Mouse (Mus musculus): ENCODE data around the gene Rere. TPM values are rescaled to one million over a fixed set of nuclear protein-coding genes. Genes with fewer than 3 reads are reported as not detected.

Rere gene
- polyA plus RNA-seq, 1 experiment from 2014 or later, result 34.5 TPM

- no peak for ATAC-seq
- no peaks in the 10 kb centered on the region for H3K9me3 ChIP-seq (ENCODE audit: control insufficient read depth, low read length)
- H3K4me2 ChIP-seq (ENCODE audit: low read length), result no peak overlapping the region
- peaks cover 39% of the 10 kb centered on the region for H3K4me1 ChIP-seq (replicated peaks; ENCODE audit: control insufficient read depth, insufficient read depth, low read length)
- no peak overlapping the region for H3K9ac ChIP-seq (replicated peaks; ENCODE audit: low read depth, low read length)
- H3K27ac ChIP-seq (ENCODE audit: low read length), result no peak overlapping the region
- H3K36me3 ChIP-seq (ENCODE audit: control insufficient read depth, insufficient read depth), result no peaks in the 10 kb centered on the region
- H3K4me3 ChIP-seq (replicated peaks; ENCODE audit: low read length), result no peak overlapping the region
- WGBS, result 14% methylated on average over 6 of the region's 6 CpGs
- H3K27me3 ChIP-seq (replicated peaks; ENCODE audit: control insufficient read depth, insufficient read depth, low read length), result no peaks in the 10 kb centered on the region
Observed at GRCm38 (mm10) chr4:150461427-150462189, 180.2 kb downstream of the Rere start.

GRCm38 (mm10) chr4:150462367-150462766 lies 180.9 kb downstream of the Rere start:
- Histone ChIP-seq H3K27me3 (replicated peaks; ENCODE audit: control insufficient read depth, insufficient read depth, low read length) (no peaks in the 10 kb centered on the region), H3K9ac (replicated peaks; ENCODE audit: low read depth, low read length) (no peak overlapping the region), H3K27ac (ENCODE audit: low read length) (no peak overlapping the region), H3K4me3 (replicated peaks; ENCODE audit: low read length) (no peak overlapping the region), H3K9me3 (ENCODE audit: control insufficient read depth, low read length) (no peaks in the 10 kb centered on the region), H3K36me3 (ENCODE audit: control insufficient read depth, insufficient read depth) (no peaks in the 10 kb centered on the region), H3K4me2 (ENCODE audit: low read length) (no peak overlapping the region), H3K4me1 (replicated peaks; ENCODE audit: control insufficient read depth, insufficient read depth, low read length) (peaks cover 36% of the 10 kb centered on the region)
- ATAC-seq, result no peak
- WGBS, result 16% methylated on average over 4 of the region's 4 CpGs

- no peak overlapping the region for H3K4me3 ChIP-seq (replicated peaks; ENCODE audit: low read length)
- H3K9me3 ChIP-seq (ENCODE audit: control insufficient read depth, low read length), result no peaks in the 10 kb centered on the region
- H3K27me3 ChIP-seq (replicated peaks; ENCODE audit: control insufficient read depth, insufficient read depth, low read length), result no peaks in the 10 kb centered on the region
- no peak overlapping the region for H3K27ac ChIP-seq (ENCODE audit: low read length)
- ATAC-seq, result no peak
- H3K4me2 ChIP-seq (ENCODE audit: low read length), result no peak overlapping the region
- no peak overlapping the region for H3K9ac ChIP-seq (replicated peaks; ENCODE audit: low read depth, low read length)
- no peaks in the 10 kb centered on the region for H3K36me3 ChIP-seq (ENCODE audit: control insufficient read depth, insufficient read depth)
- H3K4me1 ChIP-seq (replicated peaks; ENCODE audit: control insufficient read depth, insufficient read depth, low read length), result peaks cover 20% of the 10 kb centered on the region
- WGBS, result 46% methylated on average over 4 of the region's 4 CpGs
Observed at GRCm38 (mm10) chr4:150465759-150466158, 184.3 kb downstream of the Rere start.

GRCm38 (mm10) chr4:150469274-150469673 lies 187.8 kb downstream of the Rere start:
- 62% methylated on average over 10 of the region's 10 CpGs for WGBS
- no peak for ATAC-seq
- H3K27me3 ChIP-seq (replicated peaks; ENCODE audit: control insufficient read depth, insufficient read depth, low read length), result no peaks in the 10 kb centered on the region
- no peak overlapping the region for H3K27ac ChIP-seq (ENCODE audit: low read length)
- no peak overlapping the region for H3K9ac ChIP-seq (replicated peaks; ENCODE audit: low read depth, low read length)
- peaks cover 18% of the 10 kb centered on the region for H3K4me1 ChIP-seq (replicated peaks; ENCODE audit: control insufficient read depth, insufficient read depth, low read length)
- H3K9me3 ChIP-seq (ENCODE audit: control insufficient read depth, low read length), result no peaks in the 10 kb centered on the region
- H3K4me3 ChIP-seq (replicated peaks; ENCODE audit: low read length), result no peak overlapping the region
- H3K4me2 ChIP-seq (ENCODE audit: low read length), result no peak overlapping the region
- no peaks in the 10 kb centered on the region for H3K36me3 ChIP-seq (ENCODE audit: control insufficient read depth, insufficient read depth)

- H3K9ac ChIP-seq (replicated peaks; ENCODE audit: low read depth, low read length), result no peak overlapping the region
- no peaks in the 10 kb centered on the region for H3K9me3 ChIP-seq (ENCODE audit: control insufficient read depth, low read length)
- H3K4me3 ChIP-seq (replicated peaks; ENCODE audit: low read length), result no peak overlapping the region
- H3K27ac ChIP-seq (ENCODE audit: low read length), result no peak overlapping the region
- no peak overlapping the region for H3K4me2 ChIP-seq (ENCODE audit: low read length)
- no peak for ATAC-seq
- 92% methylated on average over 4 of the region's 4 CpGs for WGBS
- H3K4me1 ChIP-seq (replicated peaks; ENCODE audit: control insufficient read depth, insufficient read depth, low read length), result peaks cover 12% of the 10 kb centered on the region
- no peaks in the 10 kb centered on the region for H3K36me3 ChIP-seq (ENCODE audit: control insufficient read depth, insufficient read depth)
- no peaks in the 10 kb centered on the region for H3K27me3 ChIP-seq (replicated peaks; ENCODE audit: control insufficient read depth, insufficient read depth, low read length)
Observed at GRCm38 (mm10) chr4:150470674-150471328, 189.4 kb downstream of the Rere start.

GRCm38 (mm10) chr4:150472751-150473436 lies 191.4 kb downstream of the Rere start:
- Histone ChIP-seq H3K27ac (ENCODE audit: low read length) (no peak overlapping the region), H3K36me3 (ENCODE audit: control insufficient read depth, insufficient read depth) (peaks cover 3% of the 10 kb centered on the region; the same call in 1 of the 2 replicates), H3K4me1 (replicated peaks; ENCODE audit: control insufficient read depth, insufficient read depth, low read length) (peaks cover 12% of the 10 kb centered on the region), H3K9ac (replicated peaks; ENCODE audit: low read depth, low read length) (no peak overlapping the region), H3K4me3 (replicated peaks; ENCODE audit: low read length) (no peak overlapping the region), H3K9me3 (ENCODE audit: control insufficient read depth, low read length) (no peaks in the 10 kb centered on the region), H3K4me2 (ENCODE audit: low read length) (no peak overlapping the region), H3K27me3 (replicated peaks; ENCODE audit: control insufficient read depth, insufficient read depth, low read length) (no peaks in the 10 kb centered on the region)
- WGBS, result 12% methylated on average over 10 of the region's 10 CpGs
- ATAC-seq, result no peak

- Histone ChIP-seq H3K4me1 (replicated peaks; ENCODE audit: control insufficient read depth, insufficient read depth, low read length) (peaks cover 12% of the 10 kb centered on the region), H3K4me2 (ENCODE audit: low read length) (no peak overlapping the region), H3K4me3 (replicated peaks; ENCODE audit: low read length) (no peak overlapping the region), H3K27me3 (replicated peaks; ENCODE audit: control insufficient read depth, insufficient read depth, low read length) (no peaks in the 10 kb centered on the region), H3K9me3 (ENCODE audit: control insufficient read depth, low read length) (no peaks in the 10 kb centered on the region), H3K36me3 (ENCODE audit: control insufficient read depth, insufficient read depth) (peaks cover 3% of the 10 kb centered on the region; the same call in 1 of the 2 replicates), H3K27ac (ENCODE audit: low read length) (no peak overlapping the region), H3K9ac (replicated peaks; ENCODE audit: low read depth, low read length) (no peak overlapping the region)
- no peak for ATAC-seq
- 61% methylated on average over 4 of the region's 4 CpGs for WGBS
Observed at GRCm38 (mm10) chr4:150473437-150474070, 192.1 kb downstream of the Rere start.

GRCm38 (mm10) chr4:150474086-150474485 lies 192.6 kb downstream of the Rere start:
- 0 out of 2 replicates have a peak overlapping the region, but pooled peaks have one; percentile 24 for H3K27ac ChIP-seq (ENCODE audit: low read length)
- H3K9me3 ChIP-seq (ENCODE audit: control insufficient read depth, low read length), result no peaks in the 10 kb centered on the region
- H3K9ac ChIP-seq (replicated peaks; ENCODE audit: low read depth, low read length), result no peak overlapping the region
- H3K4me3 ChIP-seq (replicated peaks; ENCODE audit: low read length), result no peak overlapping the region
- no peak for ATAC-seq
- peaks cover 3% of the 10 kb centered on the region; the same call in 1 of the 2 replicates for H3K36me3 ChIP-seq (ENCODE audit: control insufficient read depth, insufficient read depth)
- 72% methylated on average over 7 of the region's 7 CpGs for WGBS
- no peak overlapping the region for H3K4me2 ChIP-seq (ENCODE audit: low read length)
- H3K27me3 ChIP-seq (replicated peaks; ENCODE audit: control insufficient read depth, insufficient read depth, low read length), result no peaks in the 10 kb centered on the region
- H3K4me1 ChIP-seq (replicated peaks; ENCODE audit: control insufficient read depth, insufficient read depth, low read length), result peaks cover 12% of the 10 kb centered on the region

GRCm38 (mm10) chr4:150476258-150476657 lies 194.8 kb downstream of the Rere start:
- no peaks in the 10 kb centered on the region for H3K9me3 ChIP-seq (ENCODE audit: control insufficient read depth, low read length)
- H3K27ac ChIP-seq (ENCODE audit: low read length), result no peak overlapping the region
- H3K27me3 ChIP-seq (replicated peaks; ENCODE audit: control insufficient read depth, insufficient read depth, low read length), result no peaks in the 10 kb centered on the region
- no peak overlapping the region for H3K9ac ChIP-seq (replicated peaks; ENCODE audit: low read depth, low read length)
- H3K4me1 ChIP-seq (replicated peaks; ENCODE audit: control insufficient read depth, insufficient read depth, low read length), result peaks cover 12% of the 10 kb centered on the region
- 66% methylated on average over 5 of the region's 5 CpGs for WGBS
- peaks cover 3% of the 10 kb centered on the region; the same call in 1 of the 2 replicates for H3K36me3 ChIP-seq (ENCODE audit: control insufficient read depth, insufficient read depth)
- ATAC-seq, result no peak
- no peak overlapping the region for H3K4me3 ChIP-seq (replicated peaks; ENCODE audit: low read length)
- H3K4me2 ChIP-seq (ENCODE audit: low read length), result no peak overlapping the region

All from forebrain, embryonic 16.5 days (tissue).